Mouse (Mus musculus) intestine, embryonic 15.5 days (tissue): Measurements from ENCODE around the gene Rasgrp4. TPM values are rescaled to one million over a fixed set of nuclear protein-coding genes. Genes with fewer than 3 reads are reported as not detected.
"Not testable (repeated sequence)": the region's sequence is repeated elsewhere in the genome, so short reads cannot be mapped to it uniquely, and the experiment has no call there.

Source experiments
- ATAC-seq: fragments of 200-750 bp; cut with Nextera tagmentation; 2 replicates; pipeline ENCODE4 v1.8.0; 2017; ENCODE audit warnings: moderate TSS enrichment, moderate library complexity
- H3K27ac ChIP-seq: fragments of 300-500 bp; sonication (generic); 2 replicates; pipeline ENCODE4 v1.5.1; 2015; ENCODE audit warnings: mild to moderate bottlenecking, inconsistent platforms
- H3K27me3 ChIP-seq: fragments of 300-500 bp; sonication (generic); replicated peaks from 2 replicates; pipeline ENCODE4 v1.6.1; 2015; ENCODE audit warnings: inconsistent platforms
- H3K36me3 ChIP-seq: fragments of 300-500 bp; sonication (generic); 2 replicates; pipeline ENCODE4 v1.6.1; 2015; ENCODE audit warnings: inconsistent platforms
- H3K4me1 ChIP-seq: fragments of 300-500 bp; sonication (generic); replicated peaks from 2 replicates; pipeline ENCODE4 v1.6.1; 2015; ENCODE audit warnings: inconsistent platforms
- H3K4me2 ChIP-seq: fragments of 300-500 bp; sonication (generic); replicated peaks from 2 replicates; pipeline ENCODE4 v1.6.1; 2015; ENCODE audit warnings: mild to moderate bottlenecking, inconsistent platforms
- H3K4me3 ChIP-seq: fragments of 300-500 bp; sonication (generic); replicated peaks from 2 replicates; pipeline ENCODE4 v1.5.1; 2015; ENCODE audit warnings: inconsistent platforms
- H3K9ac ChIP-seq: fragments of 300-500 bp; sonication (generic); 2 replicates; pipeline ENCODE4 v1.6.1; 2015; ENCODE audit warnings: inconsistent platforms
- H3K9me3 ChIP-seq: fragments of 300-500 bp; sonication (generic); 2 replicates; pipeline ENCODE4 v1.6.1; 2016; ENCODE audit warnings: inconsistent platforms
- WGBS: fragments of 180-500 bp; shearing (Covaris S2); methylation state at CpG from one replicate; pipeline ENCODE4 v1.1.7; 2015; 5-methylcytosine and 5-hydroxymethylcytosine counted together
- polyA plus RNA-seq: library from polyadenylated mRNA; unstranded; fragments of >200 nt; fragmentation: Nextera tagmentation; extraction: Ambion mirVana; gene quantifications from 2 replicates; pipeline ENCODE4 v1.2.1, GENCODE M21; 2015

Gene Rasgrp4
- polyA plus RNA-seq, 1 experiment from 2014 or later, result 0.44 TPM

DNA sequence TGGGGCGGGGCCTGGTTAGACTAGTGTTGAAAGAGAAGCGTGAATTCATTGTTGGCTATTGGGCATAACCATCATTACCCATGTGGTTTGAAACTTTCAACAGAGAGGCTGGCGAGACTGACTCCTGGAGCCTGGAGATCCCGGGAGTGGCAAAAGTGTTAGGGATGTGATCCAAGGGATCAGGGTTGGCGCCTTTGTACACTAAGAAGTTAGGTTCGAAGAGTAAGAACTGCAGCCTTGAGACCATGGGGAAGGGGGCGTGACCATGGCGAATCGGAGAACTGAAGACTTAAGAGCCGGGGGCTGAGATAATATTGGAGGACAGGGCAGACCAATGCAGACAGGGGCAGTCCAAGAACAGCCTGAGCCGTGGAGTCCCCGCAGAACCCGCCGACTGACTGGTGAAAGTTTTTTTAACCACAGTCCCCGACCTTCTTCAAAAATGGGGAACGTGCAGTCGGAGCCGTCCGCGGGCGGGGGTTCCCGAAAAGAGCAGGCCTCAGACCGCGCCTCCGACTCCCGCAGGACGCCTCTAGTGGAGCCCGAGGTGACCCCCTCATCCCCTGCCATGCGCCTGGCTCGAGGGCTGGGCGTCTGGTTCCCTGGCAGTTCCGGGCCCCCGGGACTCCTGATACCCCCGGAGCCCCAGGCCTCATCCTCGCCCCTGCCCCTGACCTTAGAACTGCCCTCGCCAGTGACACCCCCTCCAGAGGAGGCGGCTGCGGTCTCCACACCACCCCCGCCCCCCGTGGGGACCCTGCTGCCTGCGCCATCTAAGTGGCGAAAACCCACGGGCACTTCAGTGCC, 36.3 kb downstream of the Rasgrp4 start:
- peak overlapping the region; percentile 58 for H3K4me3 ChIP-seq
- 2% methylated on average over 43 of the region's 43 CpGs for WGBS

DNA sequence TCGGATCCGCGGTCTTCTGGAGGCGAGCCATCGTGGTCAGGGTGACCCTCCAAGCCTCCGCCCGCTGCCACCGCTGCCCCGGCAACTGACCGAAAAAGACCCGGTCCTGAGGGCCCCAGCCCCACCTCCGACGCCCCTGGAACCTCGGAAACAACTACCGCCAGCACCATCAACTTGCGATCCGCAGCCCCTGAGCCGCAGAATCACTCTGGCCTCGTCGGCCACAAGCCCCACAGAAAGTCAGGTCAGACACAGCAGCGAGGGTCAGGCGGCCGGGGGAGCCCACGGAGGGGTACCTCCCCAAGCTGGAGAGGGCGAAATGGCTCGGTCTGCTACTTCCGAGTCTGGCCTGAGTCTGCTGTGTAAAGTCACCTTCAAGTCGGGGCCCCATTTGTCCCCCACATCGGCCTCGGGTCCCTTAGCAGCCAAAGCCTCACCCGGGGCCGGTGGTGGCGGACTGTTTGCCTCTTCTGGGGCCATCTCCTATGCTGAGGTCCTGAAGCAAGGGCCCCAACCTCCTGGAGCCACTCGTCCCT, 37.0 kb downstream of the Rasgrp4 start:
- no peak for ATAC-seq
- Histone ChIP-seq H3K27ac (no peak overlapping the region), H3K9me3 (no peaks in the 10 kb centered on the region), H3K4me3 (peak overlapping the region; percentile 58), H3K36me3 (peaks cover 36% of the 10 kb centered on the region), H3K4me2 (peak overlapping the region; percentile 89), H3K4me1 (peaks cover 32% of the 10 kb centered on the region), H3K27me3 (peaks cover 41% of the 10 kb centered on the region), H3K9ac (peak overlapping the region; percentile 41)
- WGBS, result 6% methylated on average over 34 of the region's 34 CpGs

More for the DNA sequence above, 36.3 kb downstream of the Rasgrp4 start:
- H3K4me1 ChIP-seq, result peaks cover 32% of the 10 kb centered on the region
- H3K9me3 ChIP-seq, result no peaks in the 10 kb centered on the region
- H3K4me2 ChIP-seq, result peak overlapping the region; percentile 89
- H3K9ac ChIP-seq, result peak overlapping the region; percentile 41
- H3K27me3 ChIP-seq, result peaks cover 41% of the 10 kb centered on the region
- no peak overlapping the region for H3K27ac ChIP-seq
- ATAC-seq, result peak; percentile 6
- peaks cover 30% of the 10 kb centered on the region for H3K36me3 ChIP-seq

GRCm38 (mm10) chr7:29172390-29173016, 37.9 kb downstream of the Rasgrp4 start:
- Histone ChIP-seq H3K4me2 (no peak overlapping the region), H3K27ac (no peak overlapping the region), H3K9me3 (no peaks in the 10 kb centered on the region), H3K9ac (no peak overlapping the region), H3K4me3 (0 out of 2 replicates have a peak overlapping the region, but pooled peaks have one; percentile 58), H3K4me1 (peaks cover 32% of the 10 kb centered on the region), H3K36me3 (peaks cover 36% of the 10 kb centered on the region), H3K27me3 (peaks cover 41% of the 10 kb centered on the region)
- WGBS, result 49% methylated on average over 32 of the region's 32 CpGs
- ATAC-seq, result no peak

GRCm38 (mm10) chr7:29178106-29178505, 43.5 kb downstream of the Rasgrp4 start:
- Histone ChIP-seq H3K4me2 (no peak overlapping the region), H3K4me1 (peaks cover 13% of the 10 kb centered on the region), H3K27me3 (peaks cover 13% of the 10 kb centered on the region), H3K9me3 (no peaks in the 10 kb centered on the region), H3K27ac (no peak overlapping the region), H3K9ac (no peak overlapping the region), H3K36me3 (peaks cover 31% of the 10 kb centered on the region), H3K4me3 (no peak overlapping the region)
- ATAC-seq, result no peak
- WGBS, result 90% methylated on average over 4 of the region's 4 CpGs

DNA sequence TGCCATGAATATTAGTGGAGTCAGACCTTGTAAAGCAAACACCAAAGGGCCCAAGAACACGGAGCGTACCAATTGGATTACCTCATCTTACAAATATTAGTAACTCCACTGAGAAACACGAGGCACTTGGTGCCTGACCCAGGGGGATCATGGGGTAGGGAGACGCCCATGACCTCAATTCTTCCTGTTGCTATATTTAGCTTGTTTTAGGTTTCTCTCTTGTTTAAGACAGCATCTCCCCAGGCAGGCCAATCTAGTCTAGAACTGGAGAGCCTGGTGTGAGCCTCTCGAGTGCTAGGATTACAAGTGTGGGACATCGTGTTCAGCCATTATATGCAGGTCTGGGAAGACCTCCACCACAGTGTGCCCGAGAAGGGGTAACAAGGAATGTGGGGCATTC, 44.7 kb downstream of the Rasgrp4 start:
- Histone ChIP-seq H3K4me3 (peak overlapping the region; percentile 73), H3K4me2 (peak overlapping the region; percentile 77), H3K27me3 (peaks cover under 1% of the 10 kb centered on the region; the same call in 1 of the 2 replicates), H3K9ac (no peak overlapping the region), H3K9me3 (no peaks in the 10 kb centered on the region), H3K4me1 (peaks cover 13% of the 10 kb centered on the region), H3K27ac (no peak overlapping the region), H3K36me3 (peaks cover 21% of the 10 kb centered on the region)
- no peak for ATAC-seq
- WGBS, result 23% methylated on average over 7 of the region's 7 CpGs

DNA sequence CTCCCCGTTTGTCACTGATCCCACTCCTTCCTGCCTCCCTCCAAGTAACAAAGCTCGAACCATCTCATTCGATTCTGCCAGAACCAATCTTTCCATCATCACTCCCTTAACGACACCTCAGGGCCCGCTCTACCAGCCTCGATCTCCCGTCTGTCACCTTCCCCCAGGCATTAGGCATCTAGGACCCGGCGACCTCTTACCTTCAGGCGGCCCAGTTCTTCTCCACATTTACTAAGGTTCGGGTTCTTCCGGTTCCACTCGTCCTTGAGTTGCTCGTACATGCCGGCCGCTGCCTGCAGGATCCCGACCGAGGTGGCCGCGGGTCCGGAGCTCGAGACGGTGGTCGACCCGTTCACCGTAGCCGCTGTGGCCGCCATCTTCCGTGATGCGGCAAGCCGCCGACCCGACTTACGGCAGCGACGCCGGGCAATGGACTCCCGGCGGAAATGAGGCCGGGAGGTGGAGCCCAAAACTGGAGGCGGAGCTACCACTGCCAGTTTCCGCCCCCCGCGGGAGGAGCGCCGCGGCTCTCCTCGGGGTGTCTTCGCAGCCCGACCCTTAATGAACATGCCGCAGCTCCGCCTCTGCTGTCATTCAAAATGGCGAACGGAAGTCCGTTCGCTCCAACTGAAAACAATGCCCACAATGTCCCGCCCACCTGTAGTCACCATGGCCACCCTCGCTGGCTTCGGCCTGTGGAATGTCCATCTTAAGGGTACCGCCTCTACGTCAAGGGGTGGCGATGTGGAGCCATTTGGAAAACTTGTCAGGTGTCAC, 45.6 kb downstream of the Rasgrp4 start, which contains the start of gene Psmd8:
Gene Psmd8 (minus strand): TSS at position 625 of the 777 bp plus-strand sequence.
- peak within 1 kb of the TSS; percentile 77 for H3K9ac ChIP-seq
- under 1% methylated on average over 62 of the region's 62 CpGs for WGBS
- peak within 1 kb of the TSS; percentile 27; the same call in 1 of the 2 replicates for H3K27ac ChIP-seq
- peaks cover 12% of the 10 kb centered on the region; the same call in 1 of the 2 replicates for H3K36me3 ChIP-seq
- H3K4me1 ChIP-seq, result peaks cover 13% of the 10 kb centered on the region
- H3K27me3 ChIP-seq, result no peaks in the 10 kb centered on the region
- H3K4me2 ChIP-seq, result peak within 1 kb of the TSS; percentile 77
- no peaks in the 10 kb centered on the region for H3K9me3 ChIP-seq
- peak; percentile 97 for ATAC-seq
- H3K4me3 ChIP-seq, result peak within 1 kb of the TSS; percentile 73

GRCm38 (mm10) chr7:29180854-29181236, 46.2 kb downstream of the Rasgrp4 start:
- no peak for ATAC-seq
- WGBS, result 43% methylated on average over 5 of the region's 5 CpGs
- Histone ChIP-seq H3K4me1 (peaks cover 13% of the 10 kb centered on the region), H3K36me3 (peaks cover 8% of the 10 kb centered on the region; the same call in 1 of the 2 replicates), H3K27ac (no peak overlapping the region; the same call in 1 of the 2 replicates), H3K9me3 (no peaks in the 10 kb centered on the region), H3K4me2 (peak overlapping the region; percentile 77), H3K9ac (no peak overlapping the region), H3K27me3 (no peaks in the 10 kb centered on the region), H3K4me3 (peak overlapping the region; percentile 73)

DNA sequence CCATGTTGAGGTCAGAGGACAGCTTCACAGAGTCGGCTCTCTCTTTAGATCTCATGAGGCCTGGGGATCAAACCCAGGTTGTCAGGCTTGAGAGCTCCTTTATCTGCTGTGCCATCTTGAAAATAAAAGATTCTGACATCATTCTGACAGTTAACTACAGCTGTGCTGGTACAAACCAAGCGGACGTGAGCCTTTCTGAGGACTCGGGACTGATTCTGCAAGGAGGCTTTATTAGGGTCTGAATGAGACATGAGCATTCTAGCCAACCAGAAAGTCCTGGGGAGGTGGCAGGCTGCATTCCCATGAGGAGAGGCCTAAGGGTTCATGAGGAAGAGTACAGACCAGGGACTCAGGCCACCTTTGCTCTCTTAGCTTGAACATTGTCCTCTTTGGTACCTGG, 46.7 kb downstream of the Rasgrp4 start:
- not testable (repeated sequence) for H3K27ac ChIP-seq, H3K4me3 ChIP-seq, H3K36me3 ChIP-seq, ATAC-seq, H3K4me2 ChIP-seq, H3K9me3 ChIP-seq, H3K9ac ChIP-seq, H3K27me3 ChIP-seq
- peaks cover 13% of the 10 kb centered on the region for H3K4me1 ChIP-seq
- 93% methylated on average over 4 of the region's 4 CpGs for WGBS

- H3K27me3 ChIP-seq, H3K27ac ChIP-seq, H3K36me3 ChIP-seq, H3K9me3 ChIP-seq, H3K4me2 ChIP-seq, H3K4me3 ChIP-seq, H3K4me1 ChIP-seq, H3K9ac ChIP-seq: not testable (repeated sequence)
- peak; percentile 66 for ATAC-seq
- 57% methylated on average over 1 of the region's 1 CpGs for WGBS
These were observed 59.6 kb downstream of the Rasgrp4 start for GRCm38 (mm10) chr7:29194230-29194629.

DNA sequence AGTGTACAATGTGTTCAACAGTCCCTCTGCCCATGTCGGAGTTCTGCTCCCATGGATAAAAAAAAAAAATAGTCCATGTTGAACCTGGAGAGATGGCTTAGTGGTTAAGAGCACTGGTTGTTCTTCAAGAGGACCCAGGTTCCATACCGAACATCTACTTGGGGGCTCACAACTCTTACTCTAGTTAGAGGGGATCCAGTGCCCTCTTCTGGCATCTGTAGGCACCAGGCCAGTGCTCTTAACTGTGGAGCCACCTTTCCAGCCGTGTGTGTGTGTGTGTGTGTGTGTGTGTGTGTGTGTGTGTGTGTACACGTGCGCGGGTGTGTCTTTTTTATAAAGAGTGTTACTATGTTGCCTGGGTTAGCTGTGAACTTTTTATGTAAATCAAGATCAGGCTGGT, 67.9 kb downstream of the Rasgrp4 start:
- no peaks in the 10 kb centered on the region for H3K27me3 ChIP-seq
- no peaks in the 10 kb centered on the region for H3K9me3 ChIP-seq
- H3K4me1 ChIP-seq, result no peaks in the 10 kb centered on the region
- no peak overlapping the region for H3K4me3 ChIP-seq
- no peak overlapping the region for H3K9ac ChIP-seq
- H3K27ac ChIP-seq, result no peak overlapping the region
- WGBS, result 78% methylated on average over 6 of the region's 6 CpGs
- no peak overlapping the region for H3K4me2 ChIP-seq
- no peaks in the 10 kb centered on the region for H3K36me3 ChIP-seq
- no peak for ATAC-seq
